Mouse (Mus musculus) liver, embryonic 12.5 days (tissue): ENCODE data around the gene Rnf40. TPM values are rescaled to one million over a fixed set of nuclear protein-coding genes. Genes with fewer than 3 reads are reported as not detected.
"Not testable (repeated sequence)": the region's sequence is repeated elsewhere in the genome, so short reads cannot be mapped to it uniquely, and the experiment has no call there.

Experiments used
- ATAC-seq: fragments of 200-750 bp; cut with Nextera tagmentation; 2 replicates; pipeline ENCODE4 v1.8.0; 2017; ENCODE audit warnings: moderate number of reproducible peaks, mild to moderate bottlenecking, moderate library complexity
- H3K27ac ChIP-seq: fragments of 300-500 bp; sonication (generic); 2 replicates; pipeline ENCODE4 v1.5.1; 2016; ENCODE audit warnings: mild to moderate bottlenecking
- H3K27me3 ChIP-seq: fragments of 300-500 bp; sonication (generic); replicated peaks from 2 replicates; pipeline ENCODE4 v1.6.1; 2016; ENCODE audit warnings: mild to moderate bottlenecking, moderate library complexity
- H3K36me3 ChIP-seq: fragments of 300-500 bp; sonication (generic); 2 replicates; pipeline ENCODE4 v1.6.1; 2016; ENCODE audit warnings: mild to moderate bottlenecking, moderate library complexity
- H3K4me1 ChIP-seq: fragments of 300-500 bp; sonication (generic); 2 replicates; pipeline ENCODE4 v1.6.1; 2016
- H3K4me2 ChIP-seq: fragments of 300-500 bp; sonication (generic); 2 replicates; pipeline ENCODE4 v1.6.1; 2016; ENCODE audit warnings: mild to moderate bottlenecking, moderate library complexity
- H3K4me3 ChIP-seq: fragments of 300-500 bp; sonication (generic); 2 replicates; pipeline ENCODE4 v1.5.1; 2016; ENCODE audit warnings: mild to moderate bottlenecking, moderate library complexity
- H3K9ac ChIP-seq: fragments of 300-500 bp; sonication (generic); 2 replicates; pipeline ENCODE4 v1.6.1; 2016; ENCODE audit warnings: mild to moderate bottlenecking, moderate library complexity
- H3K9me3 ChIP-seq: fragments of 300-500 bp; sonication (generic); replicated peaks from 2 replicates; pipeline ENCODE4 v1.6.1; 2016; ENCODE audit warnings: mild to moderate bottlenecking, moderate library complexity
- WGBS: fragments of 180-500 bp; shearing (Covaris S2); methylation state at CpG from one replicate; pipeline ENCODE4 v1.1.7; 2016; ENCODE audit not compliant: insufficient replicate concordance; 5-methylcytosine and 5-hydroxymethylcytosine counted together
- polyA plus RNA-seq: library from polyadenylated mRNA; unstranded; fragments of >200 nt; fragmentation: Nextera tagmentation; extraction: Ambion mirVana; gene quantifications from 2 replicates; pipeline ENCODE4 v1.2.1, GENCODE M21; 2016

The Rnf40 gene
- polyA plus RNA-seq, 1 experiment from 2014 or later: 36.3 TPM

GRCm38 (mm10) chr7:127611011-127611410 lies 22.4 kb downstream of the Rnf40 start:
- Histone ChIP-seq H3K4me3 (no peak overlapping the region), H3K4me2 (no peak overlapping the region), H3K36me3 (peaks cover 54% of the 10 kb centered on the region), H3K27me3 (0 out of 2 replicates have a peak, but pooled peaks cover 7% of the 10 kb centered on the region), H3K27ac (no peak overlapping the region), H3K9me3 (0 out of 2 replicates have a peak, but pooled peaks cover 10% of the 10 kb centered on the region), H3K9ac (no peak overlapping the region), H3K4me1 (peaks cover 22% of the 10 kb centered on the region)
- WGBS: 94% methylated on average over 29 of the region's 29 CpGs
- ATAC-seq: no peak

- Histone ChIP-seq H3K9ac (no peak overlapping the region), H3K4me2 (no peak overlapping the region), H3K27ac (no peak overlapping the region), H3K4me3 (no peak overlapping the region), H3K36me3 (peaks cover 54% of the 10 kb centered on the region), H3K27me3 (0 out of 2 replicates have a peak, but pooled peaks cover 7% of the 10 kb centered on the region), H3K4me1 (peaks cover 27% of the 10 kb centered on the region), H3K9me3 (0 out of 2 replicates have a peak, but pooled peaks cover 10% of the 10 kb centered on the region)
- 94% methylated on average over 26 of the region's 26 CpGs for WGBS
- ATAC-seq: no peak
These were observed 23.0 kb downstream of the Rnf40 start for GRCm38 (mm10) chr7:127611561-127611960.

- no peak overlapping the region; the same call in 1 of the 2 replicates for H3K4me3 ChIP-seq
- H3K27ac ChIP-seq: no peak overlapping the region
- ATAC-seq: no peak
- no peak overlapping the region for H3K9ac ChIP-seq
- peaks cover 44% of the 10 kb centered on the region for H3K36me3 ChIP-seq
- 87% methylated on average over 8 of the region's 8 CpGs for WGBS
- H3K9me3 ChIP-seq: 0 out of 2 replicates have a peak, but pooled peaks cover 10% of the 10 kb centered on the region
- no peak overlapping the region for H3K4me2 ChIP-seq
- H3K4me1 ChIP-seq: peaks cover 27% of the 10 kb centered on the region
- 0 out of 2 replicates have a peak, but pooled peaks cover 7% of the 10 kb centered on the region for H3K27me3 ChIP-seq
These were observed 24.9 kb downstream of the Rnf40 start for GRCm38 (mm10) chr7:127613501-127613900.

- 0 out of 2 replicates have a peak, but pooled peaks cover 7% of the 10 kb centered on the region for H3K27me3 ChIP-seq
- WGBS: 41% methylated on average over 8 of the region's 8 CpGs
- H3K4me3 ChIP-seq: peak overlapping the region; percentile 79
- peak overlapping the region; percentile 92 for H3K4me2 ChIP-seq
- peaks cover 27% of the 10 kb centered on the region for H3K4me1 ChIP-seq
- peak overlapping the region; percentile 90 for H3K9ac ChIP-seq
- H3K9me3 ChIP-seq: 0 out of 2 replicates have a peak, but pooled peaks cover 10% of the 10 kb centered on the region
- H3K36me3 ChIP-seq: peaks cover 38% of the 10 kb centered on the region
- ATAC-seq: peak; percentile 7; the same call in 1 of the 2 replicates
- no peak overlapping the region for H3K27ac ChIP-seq
These were observed 25.5 kb downstream of the Rnf40 start for GRCm38 (mm10) chr7:127614091-127614490.

- peak overlapping the region; percentile 65 for H3K27ac ChIP-seq
- peaks cover 34% of the 10 kb centered on the region for H3K36me3 ChIP-seq
- peak; percentile 61 for ATAC-seq
- peak overlapping the region; percentile 79 for H3K4me3 ChIP-seq
- peak overlapping the region; percentile 90 for H3K9ac ChIP-seq
- H3K9me3 ChIP-seq: 0 out of 2 replicates have a peak, but pooled peaks cover 10% of the 10 kb centered on the region
- 0 out of 2 replicates have a peak, but pooled peaks cover 7% of the 10 kb centered on the region for H3K27me3 ChIP-seq
- WGBS: 2% methylated on average over 27 of the region's 44 CpGs
- peaks cover 27% of the 10 kb centered on the region for H3K4me1 ChIP-seq
- peak overlapping the region; percentile 92 for H3K4me2 ChIP-seq
These were observed 25.9 kb downstream of the Rnf40 start for GRCm38 (mm10) chr7:127614511-127614890.

- ATAC-seq: peak; percentile 67
- Histone ChIP-seq H3K27ac (peak within 1 kb of the TSS; percentile 65), H3K27me3 (0 out of 2 replicates have a peak, but pooled peaks cover 7% of the 10 kb centered on the region), H3K4me2 (peak within 1 kb of the TSS; percentile 92), H3K9me3 (0 out of 2 replicates have a peak, but pooled peaks cover 10% of the 10 kb centered on the region), H3K36me3 (peaks cover 28% of the 10 kb centered on the region), H3K4me1 (peaks cover 27% of the 10 kb centered on the region), H3K4me3 (peak within 1 kb of the TSS; percentile 79), H3K9ac (peak within 1 kb of the TSS; percentile 90)
- WGBS: under 1% methylated on average over 37 of the region's 50 CpGs
These were observed 26.6 kb downstream of the Rnf40 start, which contains the start of gene Zfp629 for GRCm38 (mm10) chr7:127614891-127615843. TSS of gene Zfp629 (minus strand) at chr7:127615797.

- Histone ChIP-seq H3K4me1 (peaks cover 27% of the 10 kb centered on the region), H3K4me2 (no peak overlapping the region), H3K27me3 (0 out of 2 replicates have a peak, but pooled peaks cover 7% of the 10 kb centered on the region), H3K4me3 (no peak overlapping the region), H3K9me3 (0 out of 2 replicates have a peak, but pooled peaks cover 5% of the 10 kb centered on the region), H3K27ac (no peak overlapping the region), H3K36me3 (peaks cover 16% of the 10 kb centered on the region), H3K9ac (no peak overlapping the region)
- 58% methylated on average over 1 of the region's 1 CpGs for WGBS
- no peak for ATAC-seq
These were observed 27.8 kb downstream of the Rnf40 start for GRCm38 (mm10) chr7:127616336-127616735.

GRCm38 (mm10) chr7:127616881-127617280 lies 28.3 kb downstream of the Rnf40 start:
- Histone ChIP-seq H3K9me3 (no peaks in the 10 kb centered on the region), H3K4me3 (no peak overlapping the region), H3K27ac (no peak overlapping the region), H3K4me2 (no peak overlapping the region), H3K27me3 (0 out of 2 replicates have a peak, but pooled peaks cover 7% of the 10 kb centered on the region), H3K4me1 (peaks cover 27% of the 10 kb centered on the region), H3K9ac (no peak overlapping the region), H3K36me3 (peaks cover 11% of the 10 kb centered on the region)
- 61% methylated on average over 1 of the region's 1 CpGs for WGBS
- no peak for ATAC-seq

GRCm38 (mm10) chr7:127617962-127618361 lies 29.4 kb downstream of the Rnf40 start:
- Histone ChIP-seq H3K27ac (no peak overlapping the region), H3K9me3 (no peaks in the 10 kb centered on the region), H3K4me2 (no peak overlapping the region), H3K4me3 (no peak overlapping the region), H3K27me3 (0 out of 2 replicates have a peak, but pooled peaks cover 7% of the 10 kb centered on the region), H3K36me3 (no peaks in the 10 kb centered on the region), H3K4me1 (peaks cover 27% of the 10 kb centered on the region), H3K9ac (no peak overlapping the region)
- ATAC-seq: no peak
- whole genome bisulfite sequencing: 61% methylated on average over 2 of the region's 2 CpGs

- 89% methylated on average over 7 of the region's 8 CpGs for WGBS
- not testable (repeated sequence) for H3K9me3 ChIP-seq, H3K9ac ChIP-seq, H3K27ac ChIP-seq, H3K4me2 ChIP-seq, ATAC-seq, H3K36me3 ChIP-seq, H3K27me3 ChIP-seq, H3K4me3 ChIP-seq
- H3K4me1 ChIP-seq: peaks cover 27% of the 10 kb centered on the region
These were observed 29.8 kb downstream of the Rnf40 start for GRCm38 (mm10) chr7:127618402-127618801.

GRCm38 (mm10) chr7:127626039-127626438 lies 37.5 kb downstream of the Rnf40 start:
- peak overlapping the region; percentile 84 for H3K27ac ChIP-seq
- H3K4me3 ChIP-seq: peak overlapping the region; percentile 31
- peak overlapping the region; percentile 36; the same call in 1 of the 2 replicates for H3K9ac ChIP-seq
- WGBS: 90% methylated on average over 7 of the region's 7 CpGs
- peak overlapping the region; percentile 63 for H3K4me2 ChIP-seq
- no peaks in the 10 kb centered on the region for H3K36me3 ChIP-seq
- no peaks in the 10 kb centered on the region for H3K9me3 ChIP-seq
- H3K4me1 ChIP-seq: peaks cover 19% of the 10 kb centered on the region
- ATAC-seq: 0 out of 2 replicates have a peak, but pooled peaks have one; percentile 31
- H3K27me3 ChIP-seq: no peaks in the 10 kb centered on the region; the same call in 1 of the 2 replicates
